Mouse (Mus musculus) olfactory bulb, adult 2 months (tissue): ENCODE measurements around the gene Chek2.

Source experiments
- CTCF ChIP-seq: fragments of 200-500 bp; IDR thresholded peaks from 2 replicates; pipeline ENCODE4 v1.5.1; 2012; ENCODE audit warnings: low read depth, mild to moderate bottlenecking, low read length, moderate library complexity; ENCODE audit not compliant: insufficient read depth
- POLR2A ChIP-seq: fragments of 200-500 bp; IDR thresholded peaks from 2 replicates; pipeline ENCODE4 v1.6.1; 2012; ENCODE audit warnings: mild to moderate bottlenecking, low read depth, low read length, moderate library complexity; ENCODE audit not compliant: insufficient read depth

DNA sequence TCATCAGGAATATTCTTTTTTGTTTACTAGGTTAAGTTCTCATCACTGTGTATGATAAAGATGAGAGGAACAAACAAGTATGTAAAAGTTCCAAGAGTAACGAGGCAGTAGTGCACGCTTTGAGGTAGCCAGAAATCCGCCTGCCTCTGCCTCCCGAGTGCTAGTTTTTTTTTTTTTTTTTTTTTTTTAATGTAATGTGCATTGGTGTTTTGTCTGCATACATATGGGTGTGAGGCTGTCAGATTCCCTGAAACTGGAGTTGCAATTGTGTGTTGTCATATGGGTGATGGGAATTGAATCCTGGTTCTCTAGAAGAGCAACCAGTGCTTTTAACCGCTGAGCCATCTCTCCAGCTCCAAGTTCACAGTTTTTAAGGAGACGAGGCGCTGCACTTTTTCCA, 39.3 kb downstream of the Chek2 start:
- TF ChIP-seq CTCF, result no peak
- TF ChIP-seq POLR2A, result no peak
